Mouse (Mus musculus) stomach, postnatal 0 days (tissue): ENCODE measurements at regions not wholly inside any gene's neighbourhood (a gene's known extent, or its start where the extent isn't known, plus 50 kb on each side); places are given as distances from the start of the nearest gene placed in this dataset.

Source experiments
- CTCF ChIP-seq: IDR thresholded peaks from 2 replicates; pipeline ENCODE4 v1.5.1; 2016; ENCODE audit warnings: antibody characterized with exemption, low read depth, mild to moderate bottlenecking, moderate library complexity
- EP300 ChIP-seq: optimal IDR thresholded peaks from 2 replicates; pipeline ENCODE3; 2016; ENCODE audit warnings: antibody characterized with exemption

DNA sequence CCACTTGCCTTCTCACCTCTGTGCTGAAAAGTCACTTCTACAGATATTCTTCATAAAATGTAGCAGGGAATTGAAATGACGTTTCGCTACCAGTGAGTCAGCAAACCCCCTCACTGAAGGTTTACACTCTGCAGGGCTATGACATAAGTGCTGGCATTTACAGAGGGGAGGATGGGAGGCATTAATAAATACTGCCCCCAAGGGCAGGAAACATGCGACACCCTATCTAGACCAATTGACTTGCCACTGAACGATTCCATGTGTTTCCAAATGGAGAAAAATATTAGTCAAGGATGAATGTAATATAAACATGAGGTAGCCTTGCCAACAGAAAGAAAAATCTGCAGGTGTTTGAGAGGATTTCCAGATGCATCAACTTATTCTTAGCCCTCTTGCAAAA, 465.5 kb downstream of the Ipo11 start:
- TF ChIP-seq CTCF, result no peak
- no peak for TF ChIP-seq EP300
